Mouse (Mus musculus) liver, embryonic 16.5 days (tissue): ENCODE data around the gene Plekhg4. TPM values are rescaled to one million over a fixed set of nuclear protein-coding genes. Genes with fewer than 3 reads are reported as not detected.
A peak's percentile ranks its signal among the peaks of the same experiment; 100 is the strongest.

Source experiments
- ATAC-seq: fragments of 200-750 bp; cut with Nextera tagmentation; 2 replicates; pipeline ENCODE4 v1.8.0; 2017; ENCODE audit warnings: low read depth, mild to moderate bottlenecking, moderate number of reproducible peaks, moderate library complexity
- H3K27ac ChIP-seq: fragments of 300-500 bp; sonication (generic); 2 replicates; pipeline ENCODE4 v1.5.1; 2014; ENCODE audit warnings: mild to moderate bottlenecking, low read length
- H3K27me3 ChIP-seq: fragments of 300-500 bp; sonication (generic); 2 replicates; pipeline ENCODE4 v1.6.1; 2014; ENCODE audit warnings: low read depth, low read length, mixed read lengths; ENCODE audit not compliant: control insufficient read depth, insufficient read depth
- H3K36me3 ChIP-seq: fragments of 300-500 bp; sonication (generic); 2 replicates; pipeline ENCODE4 v1.6.1; 2014; ENCODE audit warnings: mild to moderate bottlenecking; ENCODE audit not compliant: control insufficient read depth, insufficient read depth
- H3K4me1 ChIP-seq: fragments of 300-500 bp; sonication (generic); 2 replicates; pipeline ENCODE4 v1.6.1; 2014; ENCODE audit warnings: low read depth, low read length, mixed read lengths; ENCODE audit not compliant: control insufficient read depth
- H3K4me2 ChIP-seq: fragments of 300-500 bp; sonication (generic); 2 replicates; pipeline ENCODE4 v1.6.1; 2014; ENCODE audit warnings: low read depth, low read length, mixed read lengths
- H3K4me3 ChIP-seq: fragments of 300-500 bp; sonication (generic); 2 replicates; pipeline ENCODE4 v1.5.1; 2014; ENCODE audit warnings: low read depth, mild to moderate bottlenecking, low read length
- H3K9ac ChIP-seq: fragments of 300-500 bp; sonication (generic); 2 replicates; pipeline ENCODE4 v1.6.1; 2014; ENCODE audit warnings: low read depth, low read length
- H3K9me3 ChIP-seq: fragments of 300-500 bp; sonication (generic); replicated peaks from 2 replicates; pipeline ENCODE4 v1.6.1; 2016; ENCODE audit warnings: low read length; ENCODE audit not compliant: control insufficient read depth
- WGBS: fragments of 180-500 bp; shearing (Covaris S2); extraction: QIAGEN DNeasy Blood & Tissue Kit; methylation state at CpG from one replicate; pipeline ENCODE4 v1.1.7; 2014; ENCODE audit not compliant: insufficient replicate concordance; 5-methylcytosine and 5-hydroxymethylcytosine counted together
- polyA plus RNA-seq: library from polyadenylated mRNA; unstranded; fragments of >200 nt; fragmentation: Nextera tagmentation; extraction: Ambion mirVana; gene quantifications from 2 replicates; pipeline ENCODE4 v1.2.1, GENCODE M21; 2015

Gene Plekhg4
- polyA plus RNA-seq, 1 experiment from 2014 or later: not detected

GRCm38 (mm10) chr8:105359208-105359607 is 13.9 kb upstream of the Plekhg4 start:
- Histone ChIP-seq H3K9me3 (no peaks in the 10 kb centered on the region), H3K27me3 (no peaks in the 10 kb centered on the region), H3K4me2 (no peak overlapping the region), H3K4me1 (no peaks in the 10 kb centered on the region), H3K36me3 (no peaks in the 10 kb centered on the region), H3K4me3 (no peak overlapping the region), H3K27ac (no peak overlapping the region), H3K9ac (no peak overlapping the region)
- WGBS: 70% methylated on average over 15 of the region's 15 CpGs
- no peak for ATAC-seq

- 46% methylated on average over 4 of the region's 4 CpGs for WGBS
- H3K4me1 ChIP-seq: no peaks in the 10 kb centered on the region
- H3K36me3 ChIP-seq: no peaks in the 10 kb centered on the region
- H3K4me2 ChIP-seq: no peak overlapping the region
- no peaks in the 10 kb centered on the region for H3K9me3 ChIP-seq
- H3K4me3 ChIP-seq: no peak overlapping the region
- no peak overlapping the region for H3K9ac ChIP-seq
- no peaks in the 10 kb centered on the region for H3K27me3 ChIP-seq
- ATAC-seq: no peak
- no peak overlapping the region for H3K27ac ChIP-seq
These were observed 13.4 kb upstream of the Plekhg4 start for GRCm38 (mm10) chr8:105359646-105360045.

GRCm38 (mm10) chr8:105361751-105362702 is 11.0 kb upstream of the Plekhg4 start:
- 48% methylated on average over 12 of the region's 12 CpGs for WGBS
- Histone ChIP-seq H3K27ac (no peak overlapping the region), H3K36me3 (no peaks in the 10 kb centered on the region), H3K27me3 (no peaks in the 10 kb centered on the region), H3K9ac (no peak overlapping the region), H3K4me1 (no peaks in the 10 kb centered on the region), H3K9me3 (no peaks in the 10 kb centered on the region), H3K4me3 (no peak overlapping the region), H3K4me2 (no peak overlapping the region)
- ATAC-seq: no peak

DNA sequence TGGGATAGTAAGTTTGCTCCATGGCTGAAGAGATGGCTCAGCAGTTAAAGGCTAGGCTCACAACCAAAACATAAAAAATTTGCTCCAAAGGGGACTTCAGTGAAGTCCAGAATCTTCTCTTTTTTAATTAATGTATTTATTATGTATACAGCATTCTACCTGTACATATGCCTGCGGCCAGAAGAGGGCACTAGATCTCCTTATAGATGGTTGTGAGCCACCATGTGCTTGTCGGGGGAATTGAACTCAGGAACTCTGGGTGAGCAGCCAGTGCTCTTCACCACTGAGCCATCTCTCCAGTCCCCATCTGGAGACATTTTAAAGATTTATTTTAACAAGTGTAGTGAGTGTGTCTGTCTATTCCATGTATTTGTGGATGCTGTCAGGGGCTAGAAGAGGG is 6.0 kb upstream of the Plekhg4 start:
- H3K27ac ChIP-seq: no peak overlapping the region
- 43% methylated on average over 2 of the region's 2 CpGs for WGBS
- no peak overlapping the region for H3K9ac ChIP-seq
- no peaks in the 10 kb centered on the region for H3K36me3 ChIP-seq
- H3K27me3 ChIP-seq: no peaks in the 10 kb centered on the region
- H3K4me2 ChIP-seq: no peak overlapping the region
- no peak overlapping the region for H3K4me3 ChIP-seq
- no peaks in the 10 kb centered on the region for H3K9me3 ChIP-seq
- no peak for ATAC-seq
- H3K4me1 ChIP-seq: no peaks in the 10 kb centered on the region

DNA sequence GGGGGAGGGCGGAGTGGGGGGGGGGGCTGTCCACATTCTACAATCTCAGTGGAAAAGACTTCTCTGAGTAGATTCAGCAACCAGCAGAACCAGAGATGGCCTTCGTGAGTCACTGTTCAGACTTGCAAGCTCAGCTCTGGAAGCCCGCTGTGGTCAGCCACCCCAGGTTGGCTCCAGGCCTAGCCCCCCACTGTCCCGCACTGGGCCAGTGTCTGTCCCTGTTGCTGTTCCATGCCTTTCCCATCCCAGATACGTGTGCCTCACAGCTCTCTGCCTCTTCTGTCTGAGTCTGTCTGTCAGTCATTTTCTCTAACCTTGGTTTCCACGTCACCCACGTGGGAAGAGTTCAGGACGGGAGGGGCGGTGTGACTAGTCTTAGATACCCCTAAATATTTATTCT is 601 bp upstream of the Plekhg4 start:
- Histone ChIP-seq H3K27me3 (no peaks in the 10 kb centered on the region), H3K4me3 (no peak overlapping the region), H3K9ac (no peak overlapping the region), H3K36me3 (no peaks in the 10 kb centered on the region), H3K4me1 (no peaks in the 10 kb centered on the region), H3K4me2 (no peak overlapping the region), H3K9me3 (no peaks in the 10 kb centered on the region), H3K27ac (no peak overlapping the region)
- ATAC-seq: no peak
- 66% methylated on average over 9 of the region's 9 CpGs for WGBS

GRCm38 (mm10) chr8:105374513-105374966 is 1.5 kb downstream of the Plekhg4 start:
- H3K4me3 ChIP-seq: no peak overlapping the region
- no peaks in the 10 kb centered on the region for H3K4me1 ChIP-seq
- H3K4me2 ChIP-seq: no peak overlapping the region; the same call in 1 of the 2 replicates
- H3K9me3 ChIP-seq: no peaks in the 10 kb centered on the region
- no peaks in the 10 kb centered on the region for H3K36me3 ChIP-seq
- no peak overlapping the region for H3K27ac ChIP-seq
- no peak overlapping the region for H3K9ac ChIP-seq
- WGBS: 25% methylated on average over 33 of the region's 33 CpGs
- no peaks in the 10 kb centered on the region for H3K27me3 ChIP-seq
- ATAC-seq: peak; percentile 37; the same call in 1 of the 2 replicates

DNA sequence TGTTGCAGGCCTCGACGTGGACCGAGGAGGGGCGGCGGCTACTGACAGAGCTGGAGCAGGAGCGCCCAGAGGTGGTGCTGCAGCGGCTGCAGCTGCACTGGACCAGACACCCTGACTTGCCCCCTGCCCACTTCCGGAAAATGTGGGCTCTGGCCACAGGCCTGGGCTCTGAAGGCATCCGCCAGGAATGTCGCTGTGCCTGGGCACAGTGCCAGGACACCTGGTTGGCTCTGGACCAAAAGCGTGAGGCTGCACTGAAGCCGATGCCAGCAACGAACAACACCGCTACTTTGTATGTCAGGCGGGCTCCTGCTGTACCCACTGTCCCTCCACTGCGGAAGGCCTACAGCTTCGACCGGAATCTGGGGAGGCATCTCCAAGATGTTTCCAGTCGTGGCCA is 5.6 kb downstream of the Plekhg4 start:
- no peak for ATAC-seq
- no peak overlapping the region for H3K4me2 ChIP-seq
- no peak overlapping the region for H3K9ac ChIP-seq
- no peaks in the 10 kb centered on the region for H3K27me3 ChIP-seq
- no peak overlapping the region for H3K4me3 ChIP-seq
- H3K4me1 ChIP-seq: no peaks in the 10 kb centered on the region
- H3K36me3 ChIP-seq: no peaks in the 10 kb centered on the region
- no peaks in the 10 kb centered on the region for H3K9me3 ChIP-seq
- WGBS: 65% methylated on average over 19 of the region's 19 CpGs
- no peak overlapping the region for H3K27ac ChIP-seq

DNA sequence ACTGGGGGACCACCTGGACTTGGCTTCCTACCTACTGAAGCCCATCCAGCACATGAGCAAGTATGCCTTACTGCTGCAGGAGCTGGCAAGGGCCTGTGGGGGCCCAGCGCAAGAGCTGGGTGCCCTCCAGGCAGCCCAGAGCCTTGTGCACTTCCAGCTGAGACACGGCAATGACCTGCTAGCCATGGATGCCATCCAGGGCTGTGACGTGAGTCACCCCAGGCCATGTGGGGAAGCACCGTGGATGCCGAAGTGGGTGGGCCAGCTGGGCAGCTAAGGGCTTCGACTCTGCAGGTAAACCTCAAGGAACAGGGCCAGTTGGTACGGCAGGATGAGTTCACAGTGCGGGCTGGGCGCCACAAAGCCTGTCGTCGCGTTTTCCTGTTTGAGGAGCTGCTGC is 7.2 kb downstream of the Plekhg4 start:
- H3K36me3 ChIP-seq: no peaks in the 10 kb centered on the region
- H3K9ac ChIP-seq: no peak overlapping the region
- H3K27ac ChIP-seq: no peak overlapping the region
- H3K4me2 ChIP-seq: no peak overlapping the region
- H3K27me3 ChIP-seq: no peaks in the 10 kb centered on the region
- H3K9me3 ChIP-seq: no peaks in the 10 kb centered on the region
- H3K4me1 ChIP-seq: no peaks in the 10 kb centered on the region
- 76% methylated on average over 12 of the region's 12 CpGs for WGBS
- no peak for ATAC-seq
- no peak overlapping the region for H3K4me3 ChIP-seq

DNA sequence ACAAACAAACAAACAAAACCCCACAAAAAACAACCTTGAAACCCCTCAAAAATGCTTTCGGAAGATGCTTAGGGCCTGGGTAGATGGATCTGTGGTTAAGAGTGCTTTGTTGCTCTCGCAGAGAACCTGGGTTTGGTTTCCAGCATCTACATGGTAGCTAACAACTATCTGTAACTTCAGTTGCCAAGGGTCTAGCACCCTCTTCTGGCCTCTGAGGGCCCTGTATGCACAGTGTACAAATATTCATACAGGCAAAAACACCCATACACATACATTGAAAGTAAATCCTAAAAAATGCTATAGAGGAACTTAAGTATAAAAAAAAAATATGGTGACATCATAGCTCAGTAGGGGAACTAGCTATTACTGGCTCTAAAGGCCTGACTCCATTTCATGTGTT is 11.0 kb downstream of the Plekhg4 start:
- WGBS: 78% methylated on average over 2 of the region's 2 CpGs
- no peaks in the 10 kb centered on the region for H3K36me3 ChIP-seq
- H3K9me3 ChIP-seq: no peaks in the 10 kb centered on the region
- no peak overlapping the region for H3K9ac ChIP-seq
- no peak overlapping the region for H3K4me2 ChIP-seq
- H3K27ac ChIP-seq: no peak overlapping the region
- no peaks in the 10 kb centered on the region for H3K4me1 ChIP-seq
- H3K27me3 ChIP-seq: no peaks in the 10 kb centered on the region
- H3K4me3 ChIP-seq: no peak overlapping the region
- ATAC-seq: no peak
